Mouse (Mus musculus) adrenal gland, postnatal 4 days (tissue): ENCODE measurements around the gene Map3k5. TPM values are rescaled to one million over a fixed set of nuclear protein-coding genes. Genes with fewer than 3 reads are reported as not detected.

Source experiments
- DNase-seq, 2 experiments: peaks; one replicate each; pipeline ENCODE4 v3.0.0; 2021 to 2022; ENCODE audit warnings: low spot score in 2 of 2, mixed read lengths in 2 of 2
- total RNA-seq, 2 experiments: library from RNA; stranded (reverse); gene quantifications; 2 replicates each; pipeline ENCODE4 v1.2.3; 2021

Gene Map3k5
- total RNA-seq, 2 experiments from 2014 or later = 24.0 to 29.3 TPM

- DNase-seq = peak in 1 of 2 experiments; percentile 18
These were observed 215.0 kb downstream of the Map3k5 start for GRCm38 (mm10) chr10:20149121-20149834.

- no peak for DNase-seq
These were observed 215.6 kb downstream of the Map3k5 start for GRCm38 (mm10) chr10:20149835-20150355.

GRCm38 (mm10) chr10:20152131-20152530 is 217.9 kb downstream of the Map3k5 start:
- no peak for DNase-seq

- DNase-seq = no peak
These were observed 219.2 kb downstream of the Map3k5 start for GRCm38 (mm10) chr10:20153507-20153906.

GRCm38 (mm10) chr10:20155401-20155800 is 221.1 kb downstream of the Map3k5 start:
- no peak for DNase-seq

GRCm38 (mm10) chr10:20157021-20157726 is 222.9 kb downstream of the Map3k5 start:
- DNase-seq = no peak

GRCm38 (mm10) chr10:20158756-20159155 is 224.5 kb downstream of the Map3k5 start:
- no peak for DNase-seq

- no peak for DNase-seq
These were observed 225.0 kb downstream of the Map3k5 start for GRCm38 (mm10) chr10:20159308-20159707.

- DNase-seq = no peak
These were observed 226.6 kb downstream of the Map3k5 start for GRCm38 (mm10) chr10:20160914-20161313.

- DNase-seq = no peak
These were observed 230.5 kb downstream of the Map3k5 start for GRCm38 (mm10) chr10:20164810-20165209.

GRCm38 (mm10) chr10:20166797-20167196 is 232.5 kb downstream of the Map3k5 start:
- DNase-seq = no peak

GRCm38 (mm10) chr10:20167467-20167866 is 233.2 kb downstream of the Map3k5 start:
- DNase-seq = no peak

- no peak for DNase-seq
These were observed 235.0 kb downstream of the Map3k5 start for GRCm38 (mm10) chr10:20169182-20169674.

- DNase-seq = no peak
These were observed 235.8 kb downstream of the Map3k5 start for GRCm38 (mm10) chr10:20169927-20170604.

- DNase-seq = peak in 1 of 2 experiments; percentile 38
These were observed 236.4 kb downstream of the Map3k5 start for GRCm38 (mm10) chr10:20170605-20171088.

GRCm38 (mm10) chr10:20171209-20171608 is 236.9 kb downstream of the Map3k5 start:
- no peak for DNase-seq

- DNase-seq = no peak
These were observed 237.5 kb downstream of the Map3k5 start for GRCm38 (mm10) chr10:20171756-20172155.

GRCm38 (mm10) chr10:20173733-20174132 is 239.5 kb downstream of the Map3k5 start:
- DNase-seq = no peak

- DNase-seq = no peak
These were observed 241.8 kb downstream of the Map3k5 start for GRCm38 (mm10) chr10:20176054-20176453.

- no peak for DNase-seq
These were observed 244.7 kb downstream of the Map3k5 start for GRCm38 (mm10) chr10:20178807-20179605.

- DNase-seq = no peak
These were observed 246.9 kb downstream of the Map3k5 start for GRCm38 (mm10) chr10:20181198-20181597.
